Mouse (Mus musculus) olfactory bulb, adult 2 months (tissue): Measurements from ENCODE around the gene Lmx1a.

Source experiments
- CTCF ChIP-seq: fragments of 200-500 bp; IDR thresholded peaks from 2 replicates; pipeline ENCODE4 v1.5.1; 2012; ENCODE audit warnings: low read depth, mild to moderate bottlenecking, low read length, moderate library complexity; ENCODE audit not compliant: insufficient read depth
- POLR2A ChIP-seq: fragments of 200-500 bp; IDR thresholded peaks from 2 replicates; pipeline ENCODE4 v1.6.1; 2012; ENCODE audit warnings: mild to moderate bottlenecking, low read depth, low read length, moderate library complexity; ENCODE audit not compliant: insufficient read depth

- TF ChIP-seq POLR2A (no peak), CTCF (no peak)
Measured at GRCm38 (mm10) chr1:167888120-167888519, 199.1 kb downstream of the Lmx1a start.
